Mouse (Mus musculus) liver, postnatal 0 days (tissue): ENCODE results near the gene Alkbh6. TPM values are rescaled to one million over a fixed set of nuclear protein-coding genes. Genes with fewer than 3 reads are reported as not detected.

Experiments
- ATAC-seq: fragments of 200-750 bp; cut with Nextera tagmentation; 2 replicates; pipeline ENCODE4 v1.8.0; 2017; ENCODE audit warnings: mild to moderate bottlenecking, moderate library complexity
- DNase-seq: peaks from one replicate; pipeline ENCODE4 v3.0.0-alpha.2; 2016
- H3K27ac ChIP-seq: fragments of 300-500 bp; sonication (generic); 2 replicates; pipeline ENCODE4 v1.5.1; 2014; ENCODE audit warnings: antibody characterized with exemption, moderate library complexity, mild to moderate bottlenecking, low read depth
- H3K27me3 ChIP-seq: fragments of 300-500 bp; sonication (generic); 2 replicates; pipeline ENCODE4 v1.6.1; 2014; ENCODE audit warnings: low read length, control low read depth, mixed read lengths; ENCODE audit not compliant: insufficient read depth
- H3K36me3 ChIP-seq: fragments of 300-500 bp; sonication (generic); replicated peaks from 2 replicates; pipeline ENCODE4 v1.6.1; 2014; ENCODE audit warnings: mild to moderate bottlenecking, control low read depth, low read length, moderate library complexity, mixed read lengths; ENCODE audit not compliant: insufficient read depth
- H3K4me1 ChIP-seq: fragments of 300-500 bp; sonication (generic); 2 replicates; pipeline ENCODE4 v1.6.1; 2014; ENCODE audit warnings: antibody characterized with exemption, mild to moderate bottlenecking, control low read depth; ENCODE audit not compliant: insufficient read depth
- H3K4me2 ChIP-seq: fragments of 300-500 bp; sonication (generic); 2 replicates; pipeline ENCODE4 v1.6.1; 2014; ENCODE audit warnings: low read depth, mild to moderate bottlenecking, low read length, moderate library complexity, mixed read lengths
- H3K4me3 ChIP-seq: fragments of 300-500 bp; sonication (generic); 2 replicates; pipeline ENCODE4 v1.5.1; 2014; ENCODE audit warnings: low read depth, low read length
- H3K9ac ChIP-seq: fragments of 300-500 bp; sonication (generic); replicated peaks from 2 replicates; pipeline ENCODE4 v1.6.1; 2014; ENCODE audit warnings: mild to moderate bottlenecking, moderate library complexity
- H3K9me3 ChIP-seq: fragments of 300-500 bp; sonication (generic); 2 replicates; pipeline ENCODE4 v1.6.1; 2016; ENCODE audit warnings: mild to moderate bottlenecking, control low read depth, low read length, mixed read lengths
- CTCF ChIP-seq: sonication (generic); IDR thresholded peaks from 2 replicates; pipeline ENCODE4 v1.5.1; 2016; ENCODE audit warnings: antibody characterized with exemption, low read depth
- EP300 ChIP-seq: IDR thresholded peaks from 2 replicates; pipeline ENCODE4 v1.6.1; 2016; ENCODE audit warnings: antibody characterized with exemption, low read depth, mild to moderate bottlenecking
- WGBS: fragments of 180-500 bp; shearing (Covaris S2); extraction: QIAGEN DNeasy Blood & Tissue Kit; methylation state at CpG from one replicate; pipeline ENCODE4 v1.1.7; 2014; ENCODE audit not compliant: insufficient replicate concordance; 5-methylcytosine and 5-hydroxymethylcytosine counted together
- polyA plus RNA-seq: library from polyadenylated mRNA; unstranded; fragments of >200 nt; fragmentation: Nextera tagmentation; extraction: Ambion mirVana; gene quantifications from 2 replicates; pipeline ENCODE4 v1.2.1, GENCODE M21; 2015

The Alkbh6 gene
- polyA plus RNA-seq, 1 experiment from 2014 or later = 23.9 TPM

GRCm38 (mm10) chr7:30332622-30333259, 24.2 kb downstream of the Alkbh6 start:
- Histone ChIP-seq H3K4me2 (no peak overlapping the region), H3K4me1 (peaks cover 8% of the 10 kb centered on the region), H3K27ac (no peak overlapping the region), H3K9ac (no peak overlapping the region), H3K27me3 (peaks cover 10% of the 10 kb centered on the region; the same call in 1 of the 2 replicates), H3K9me3 (no peaks in the 10 kb centered on the region), H3K4me3 (no peak overlapping the region), H3K36me3 (no peaks in the 10 kb centered on the region)
- no peak for TF ChIP-seq CTCF
- no peak for TF ChIP-seq EP300
- 43% methylated on average over 18 of the region's 18 CpGs for WGBS
- ATAC-seq (no peak), DNase-seq (no peak)

- no peaks in the 10 kb centered on the region for H3K9me3 ChIP-seq
- 13% methylated on average over 4 of the region's 4 CpGs for WGBS
- H3K4me2 ChIP-seq = no peak overlapping the region
- peaks cover 10% of the 10 kb centered on the region; the same call in 1 of the 2 replicates for H3K27me3 ChIP-seq
- H3K4me3 ChIP-seq = no peak overlapping the region
- H3K36me3 ChIP-seq = no peaks in the 10 kb centered on the region
- TF ChIP-seq CTCF = no peak
- TF ChIP-seq EP300 = no peak
- DNase-seq (peak; percentile 72), ATAC-seq (no peak)
- H3K9ac ChIP-seq = no peak overlapping the region
- H3K27ac ChIP-seq = no peak overlapping the region
- H3K4me1 ChIP-seq = peaks cover 8% of the 10 kb centered on the region
Observed at GRCm38 (mm10) chr7:30333436-30333835, 24.9 kb downstream of the Alkbh6 start.

GRCm38 (mm10) chr7:30334563-30334962, 26.0 kb downstream of the Alkbh6 start:
- ATAC-seq (no peak), DNase-seq (no peak)
- Histone ChIP-seq H3K27me3 (peaks cover 10% of the 10 kb centered on the region; the same call in 1 of the 2 replicates), H3K36me3 (no peaks in the 10 kb centered on the region), H3K4me1 (peaks cover 8% of the 10 kb centered on the region), H3K27ac (no peak overlapping the region), H3K9me3 (no peaks in the 10 kb centered on the region), H3K9ac (no peak overlapping the region), H3K4me3 (no peak overlapping the region), H3K4me2 (no peak overlapping the region)
- WGBS = 49% methylated on average over 5 of the region's 5 CpGs
- TF ChIP-seq EP300 (no peak), CTCF (no peak)

GRCm38 (mm10) chr7:30335688-30336087, 27.2 kb downstream of the Alkbh6 start:
- Histone ChIP-seq H3K4me3 (no peak overlapping the region), H3K27me3 (peaks cover 10% of the 10 kb centered on the region; the same call in 1 of the 2 replicates), H3K27ac (no peak overlapping the region), H3K9me3 (no peaks in the 10 kb centered on the region), H3K4me1 (peaks cover 8% of the 10 kb centered on the region), H3K36me3 (no peaks in the 10 kb centered on the region), H3K4me2 (no peak overlapping the region), H3K9ac (no peak overlapping the region)
- TF ChIP-seq CTCF (no peak), EP300 (no peak)
- no peak for ATAC-seq
- no peak for DNase-seq
- WGBS = 77% methylated on average over 6 of the region's 6 CpGs

- 3% methylated on average over 9 of the region's 9 CpGs for WGBS
Observed at GRCm38 (mm10) chr7:30336384-30336783, 27.9 kb downstream of the Alkbh6 start.

GRCm38 (mm10) chr7:30339432-30340109, 31.1 kb downstream of the Alkbh6 start:
- no peak overlapping the region for H3K9ac ChIP-seq
- no peak for ATAC-seq
- H3K27me3 ChIP-seq = peaks cover 10% of the 10 kb centered on the region; the same call in 1 of the 2 replicates
- no peaks in the 10 kb centered on the region for H3K36me3 ChIP-seq
- no peak overlapping the region for H3K4me3 ChIP-seq
- no peak overlapping the region for H3K27ac ChIP-seq
- TF ChIP-seq EP300 (no peak), CTCF (no peak)
- no peaks in the 10 kb centered on the region for H3K4me1 ChIP-seq
- DNase-seq = no peak
- WGBS = 65% methylated on average over 5 of the region's 5 CpGs
- no peak overlapping the region for H3K4me2 ChIP-seq
- no peaks in the 10 kb centered on the region for H3K9me3 ChIP-seq

More at GRCm38 (mm10) chr7:30336384-30336783, 27.9 kb downstream of the Alkbh6 start:
- peak; percentile 49; the same call in 1 of the 2 replicates for ATAC-seq
- no peaks in the 10 kb centered on the region for H3K9me3 ChIP-seq
- peaks cover 8% of the 10 kb centered on the region for H3K4me1 ChIP-seq
- no peaks in the 10 kb centered on the region for H3K36me3 ChIP-seq
- no peak overlapping the region for H3K4me3 ChIP-seq
- peak; percentile 86 for DNase-seq
- H3K4me2 ChIP-seq = no peak overlapping the region
- no peak for TF ChIP-seq EP300
- peak; percentile 91 for TF ChIP-seq CTCF
- peaks cover 10% of the 10 kb centered on the region; the same call in 1 of the 2 replicates for H3K27me3 ChIP-seq
- no peak overlapping the region for H3K9ac ChIP-seq
- no peak overlapping the region for H3K27ac ChIP-seq
